Mouse (Mus musculus) limb, embryonic 14.5 days (tissue): ENCODE data around the gene Armh2. TPM values are rescaled to one million over a fixed set of nuclear protein-coding genes. Genes with fewer than 3 reads are reported as not detected.

Experiments used
- ATAC-seq: fragments of 200-750 bp; cut with Nextera tagmentation; 2 replicates; pipeline ENCODE4 v1.8.0; 2017; ENCODE audit warnings: low read depth, moderate number of reproducible peaks, moderate TSS enrichment; ENCODE audit not compliant: low FRiP score
- DNase-seq: peaks from one replicate; pipeline ENCODE4 v3.0.0-alpha.2; 2015; ENCODE audit warnings: low spot score
- H3K27ac ChIP-seq: fragments of 300-500 bp; sonication (generic); replicated peaks from 2 replicates; pipeline ENCODE4 v1.5.1; 2014; ENCODE audit warnings: low read depth, mild to moderate bottlenecking, low read length, moderate library complexity, mixed read lengths
- H3K27me3 ChIP-seq: fragments of 300-500 bp; sonication (generic); 2 replicates; pipeline ENCODE4 v1.6.1; 2014; ENCODE audit warnings: low read length, mixed read lengths; ENCODE audit not compliant: control insufficient read depth, insufficient read depth
- H3K36me3 ChIP-seq: fragments of 300-500 bp; sonication (generic); 2 replicates; pipeline ENCODE4 v1.6.1; 2014; ENCODE audit warnings: mild to moderate bottlenecking, low read length, moderate library complexity, mixed read lengths; ENCODE audit not compliant: control insufficient read depth, insufficient read depth
- H3K4me1 ChIP-seq: fragments of 300-500 bp; sonication (generic); 2 replicates; pipeline ENCODE4 v1.6.1; 2014; ENCODE audit warnings: antibody characterized with exemption, low read length, mixed read lengths; ENCODE audit not compliant: control insufficient read depth, insufficient read depth
- H3K4me2 ChIP-seq: fragments of 300-500 bp; sonication (generic); replicated peaks from 2 replicates; pipeline ENCODE4 v1.6.1; 2014; ENCODE audit warnings: low read depth, mild to moderate bottlenecking, low read length, moderate library complexity; ENCODE audit not compliant: severe bottlenecking
- H3K4me3 ChIP-seq: fragments of 300-500 bp; sonication (generic); replicated peaks from 2 replicates; pipeline ENCODE4 v1.5.1; 2014; ENCODE audit warnings: low read length
- H3K9ac ChIP-seq: fragments of 300-500 bp; sonication (generic); 2 replicates; pipeline ENCODE4 v1.6.1; 2014; ENCODE audit warnings: mild to moderate bottlenecking, low read depth, low read length, moderate library complexity; ENCODE audit not compliant: severe bottlenecking
- H3K9me3 ChIP-seq: fragments of 300-500 bp; sonication (generic); 2 replicates; pipeline ENCODE4 v1.6.1; 2016; ENCODE audit warnings: low read length; ENCODE audit not compliant: control insufficient read depth
- POLR2A ChIP-seq: fragments of 200-500 bp; IDR thresholded peaks from 2 replicates; pipeline ENCODE4 v1.8.0; 2012; ENCODE audit warnings: inconsistent platforms, mild to moderate bottlenecking, moderate library complexity, borderline replicate concordance; ENCODE audit not compliant: insufficient read depth, insufficient read length; ENCODE audit errors: extremely low read depth
- WGBS: fragments of 180-500 bp; shearing (Covaris S2); extraction: QIAGEN DNeasy Blood & Tissue Kit; methylation state at CpG from one replicate; pipeline ENCODE4 v1.1.7; 2014; 5-methylcytosine and 5-hydroxymethylcytosine counted together
- polyA plus RNA-seq, 2 experiments: library from polyadenylated mRNA; depleted of rRNA in 1 of 2; stranded (reverse) in 1 of 2; unstranded in 1 of 2; fragments of >200 nt; fragmentation: Nextera tagmentation in 1 of 2; extraction: Ambion mirVana in 1 of 2; gene quantifications; 2 replicates each; pipeline versions ENCODE4 v1.2.1 to v1.2.3; 2012 to 2014

Gene Armh2
- polyA plus RNA-seq, 2 experiments, result not detected

DNA sequence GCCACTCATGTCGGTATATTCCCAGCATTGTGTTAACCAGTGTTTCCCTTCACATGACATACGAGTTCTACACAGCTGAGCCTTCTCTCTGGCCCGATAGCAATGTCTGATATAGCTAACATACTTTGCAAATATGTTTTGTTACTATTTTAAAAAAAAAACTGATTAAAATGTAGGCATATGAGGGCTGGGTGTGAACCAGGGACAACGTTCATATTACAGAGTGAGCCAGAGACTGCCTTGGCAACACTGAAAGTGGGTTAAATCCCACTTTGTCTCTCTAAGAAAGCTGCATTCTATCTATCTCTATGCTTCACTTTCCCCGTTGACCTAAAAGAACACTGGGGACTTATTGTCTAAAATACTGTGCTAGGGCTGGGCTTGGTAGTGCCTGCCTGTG, 11.9 kb upstream of the Armh2 start:
- no peak for TF ChIP-seq POLR2A
- no peak overlapping the region for H3K4me2 ChIP-seq
- H3K9me3 ChIP-seq, result no peaks in the 10 kb centered on the region
- ATAC-seq, result no peak
- WGBS, result 92% methylated on average over 5 of the region's 5 CpGs
- H3K4me3 ChIP-seq, result no peak overlapping the region
- no peak overlapping the region for H3K9ac ChIP-seq
- H3K36me3 ChIP-seq, result no peaks in the 10 kb centered on the region
- no peaks in the 10 kb centered on the region for H3K27me3 ChIP-seq
- H3K4me1 ChIP-seq, result no peaks in the 10 kb centered on the region; the same call in 1 of the 2 replicates
- no peak for DNase-seq
- no peak overlapping the region for H3K27ac ChIP-seq

DNA sequence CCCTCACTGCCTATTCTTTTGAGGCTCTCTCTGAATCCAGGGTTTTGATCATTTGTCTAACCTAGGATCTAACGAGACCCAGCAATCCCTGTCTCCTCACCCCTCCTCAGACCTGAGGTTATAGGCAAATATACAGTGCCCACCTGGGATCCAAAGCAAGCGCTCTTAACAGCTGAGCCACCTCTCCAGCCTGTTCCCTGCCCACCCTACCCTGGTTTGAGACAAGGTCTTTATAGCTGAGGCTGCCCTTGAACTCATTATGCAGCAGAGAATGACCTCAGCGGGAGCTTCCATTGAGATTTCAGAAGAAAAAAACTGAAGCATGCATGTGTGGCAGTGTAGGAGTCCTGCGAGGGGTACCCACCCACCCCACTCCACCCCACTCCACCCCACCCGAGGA, 6.5 kb upstream of the Armh2 start:
- 87% methylated on average over 5 of the region's 5 CpGs for WGBS

DNA sequence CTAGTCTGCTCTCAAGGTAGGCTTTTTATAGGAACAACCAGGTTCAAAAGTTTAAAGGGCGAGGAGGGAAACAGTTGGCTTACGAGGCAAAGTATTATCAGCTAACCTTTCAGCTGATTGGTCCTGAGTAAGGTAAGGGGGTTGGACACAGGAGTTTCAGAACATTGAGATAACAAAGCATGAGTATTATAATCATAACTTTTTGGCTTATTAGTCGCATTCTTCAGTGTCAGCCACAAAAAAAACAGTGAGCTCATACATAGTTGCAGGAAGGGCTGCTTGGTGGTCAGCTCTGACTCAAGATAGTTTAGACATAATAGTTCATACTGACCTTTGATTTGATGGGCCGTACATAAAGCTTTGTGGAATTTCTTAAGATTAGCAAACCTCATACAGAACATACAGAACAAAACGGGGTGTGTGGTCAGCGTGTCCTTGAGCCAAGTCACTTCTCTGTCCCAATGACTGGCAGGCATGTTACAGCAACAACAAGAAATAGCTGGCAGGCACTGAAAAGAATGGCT, 5.4 kb upstream of the Armh2 start:
- TF ChIP-seq POLR2A, result no peak
- Histone ChIP-seq H3K9me3 (no peaks in the 10 kb centered on the region), H3K4me3 (no peak overlapping the region), H3K9ac (no peak overlapping the region), H3K36me3 (no peaks in the 10 kb centered on the region), H3K4me1 (no peaks in the 10 kb centered on the region), H3K27me3 (no peaks in the 10 kb centered on the region), H3K27ac (no peak overlapping the region), H3K4me2 (no peak overlapping the region)
- no peak for DNase-seq
- WGBS, result 71% methylated on average over 6 of the region's 6 CpGs
- no peak for ATAC-seq

More for the DNA sequence above, 6.5 kb upstream of the Armh2 start:
- Histone ChIP-seq H3K9me3 (no peaks in the 10 kb centered on the region), H3K27ac (no peak overlapping the region), H3K4me1 (no peaks in the 10 kb centered on the region), H3K36me3 (no peaks in the 10 kb centered on the region), H3K4me3 (no peak overlapping the region), H3K27me3 (no peaks in the 10 kb centered on the region), H3K9ac (no peak overlapping the region), H3K4me2 (no peak overlapping the region)
- no peak for DNase-seq
- TF ChIP-seq POLR2A, result no peak
- no peak for ATAC-seq

DNA sequence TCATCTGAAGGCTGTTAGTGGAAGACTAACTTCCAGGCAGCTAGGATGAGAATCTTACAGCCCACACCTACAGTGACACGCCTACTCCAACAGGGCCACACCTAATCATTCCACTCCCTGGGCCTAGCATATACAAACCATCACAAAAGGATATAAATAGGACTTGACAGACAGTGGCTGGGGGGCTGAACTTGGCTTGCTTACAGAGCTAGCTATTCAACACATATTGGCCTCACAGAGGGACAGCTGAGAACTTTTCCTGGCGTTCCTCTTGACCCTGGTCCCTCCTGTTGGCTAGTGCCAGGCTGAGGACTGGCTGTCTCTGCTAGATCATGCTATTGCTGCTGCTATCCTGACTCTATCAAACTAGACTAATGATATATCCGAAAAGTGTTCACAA, 6.8 kb downstream of the Armh2 start:
- Histone ChIP-seq H3K36me3 (peaks cover 13% of the 10 kb centered on the region), H3K9me3 (no peaks in the 10 kb centered on the region), H3K27ac (no peak overlapping the region), H3K4me1 (no peaks in the 10 kb centered on the region), H3K4me2 (no peak overlapping the region), H3K4me3 (no peak overlapping the region), H3K9ac (no peak overlapping the region), H3K27me3 (no peaks in the 10 kb centered on the region)
- no peak for TF ChIP-seq POLR2A
- ATAC-seq (no peak), DNase-seq (no peak)
- WGBS, result 83% methylated on average over 3 of the region's 3 CpGs

DNA sequence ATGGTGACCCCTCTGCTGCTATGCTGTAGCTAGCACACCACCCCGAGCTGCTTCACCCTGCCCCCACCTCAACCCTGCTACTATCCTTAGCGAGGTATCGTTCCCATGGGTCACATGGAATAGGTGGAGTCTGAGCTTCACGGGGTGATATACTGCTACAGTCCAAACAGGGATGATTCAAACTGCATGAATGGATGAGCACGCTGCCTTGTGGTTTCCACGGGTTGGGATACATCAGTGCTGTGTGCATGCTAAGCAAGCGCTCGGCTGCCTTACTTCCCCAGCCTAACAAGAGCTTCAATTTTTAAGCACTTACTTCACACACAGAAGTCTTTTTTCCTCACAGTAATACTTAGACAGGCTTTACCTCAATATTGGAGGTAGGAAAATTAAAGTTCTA, 9.8 kb downstream of the Armh2 start:
- Histone ChIP-seq H3K4me2 (no peak overlapping the region), H3K4me1 (no peaks in the 10 kb centered on the region), H3K36me3 (peaks cover 28% of the 10 kb centered on the region), H3K4me3 (no peak overlapping the region), H3K27ac (no peak overlapping the region), H3K9me3 (no peaks in the 10 kb centered on the region), H3K9ac (no peak overlapping the region), H3K27me3 (no peaks in the 10 kb centered on the region)
- 92% methylated on average over 8 of the region's 8 CpGs for WGBS
- no peak for TF ChIP-seq POLR2A
- ATAC-seq (no peak), DNase-seq (no peak)

DNA sequence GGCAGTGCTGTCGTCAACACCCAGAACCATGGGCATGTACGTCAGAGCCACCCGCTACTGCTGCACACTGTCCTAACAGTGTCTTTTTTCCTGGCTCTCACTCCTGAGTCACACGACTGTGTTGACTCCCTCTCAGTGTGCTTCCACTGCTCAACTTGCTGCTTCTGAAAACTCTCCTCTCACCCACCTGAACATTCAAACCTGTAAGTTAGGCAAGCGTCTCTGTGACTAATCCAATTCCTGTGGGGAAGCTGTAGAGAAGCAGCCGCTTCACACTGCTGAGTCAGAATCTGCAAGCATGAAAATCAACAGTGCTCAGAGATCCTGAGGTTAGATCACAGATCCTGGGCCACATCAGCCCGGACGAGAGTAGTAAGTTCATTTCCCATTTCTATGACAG, 10.4 kb downstream of the Armh2 start:
- no peaks in the 10 kb centered on the region for H3K27me3 ChIP-seq
- no peak overlapping the region for H3K4me2 ChIP-seq
- H3K27ac ChIP-seq, result no peak overlapping the region
- ATAC-seq (no peak), DNase-seq (no peak)
- H3K4me3 ChIP-seq, result no peak overlapping the region
- 87% methylated on average over 8 of the region's 8 CpGs for WGBS
- peaks cover 34% of the 10 kb centered on the region for H3K36me3 ChIP-seq
- no peak for TF ChIP-seq POLR2A
- H3K9ac ChIP-seq, result no peak overlapping the region
- H3K9me3 ChIP-seq, result no peaks in the 10 kb centered on the region
- no peaks in the 10 kb centered on the region for H3K4me1 ChIP-seq
